Mouse (Mus musculus): ENCODE results near the gene Armc6. TPM values are rescaled to one million over a fixed set of nuclear protein-coding genes. Genes with fewer than 3 reads are reported as not detected.

Gene Armc6
- polyA plus RNA-seq, 1 experiment: 25.4 TPM

- no peak for DNase-seq
- H3K4me1 ChIP-seq (replicated peaks; ENCODE audit: control insufficient read depth, insufficient read depth, low read length): no peaks in the 10 kb centered on the region
- no peak overlapping the region for H3K4me3 ChIP-seq (ENCODE audit: control insufficient read depth, insufficient read depth, low read length)
- no peaks in the 10 kb centered on the region for H3K36me3 ChIP-seq (ENCODE audit: control insufficient read depth, insufficient read depth, low read length)
- 94% methylated on average over 5 of the region's 5 CpGs for WGBS
- no peak for TF ChIP-seq CTCF (IDR thresholded peaks at IDR 0.05; ENCODE audit: borderline replicate concordance, control insufficient read depth, extremely low read depth, insufficient read depth, low read length, poor library complexity)
- no peak for TF ChIP-seq POLR2A (IDR thresholded peaks at IDR 0.05; ENCODE audit: control insufficient read depth, extremely low read depth, insufficient read depth, low read length, poor library complexity)
- H3K27me3 ChIP-seq (ENCODE audit: control insufficient read depth, insufficient read depth, low read length): no peaks in the 10 kb centered on the region
- no peak overlapping the region for H3K27ac ChIP-seq (ENCODE audit: control insufficient read depth, insufficient read depth, low read length)
Measured at GRCm38 (mm10) chr8:70193238-70193637, 41.0 kb downstream of the Armc6 start.

DNA sequence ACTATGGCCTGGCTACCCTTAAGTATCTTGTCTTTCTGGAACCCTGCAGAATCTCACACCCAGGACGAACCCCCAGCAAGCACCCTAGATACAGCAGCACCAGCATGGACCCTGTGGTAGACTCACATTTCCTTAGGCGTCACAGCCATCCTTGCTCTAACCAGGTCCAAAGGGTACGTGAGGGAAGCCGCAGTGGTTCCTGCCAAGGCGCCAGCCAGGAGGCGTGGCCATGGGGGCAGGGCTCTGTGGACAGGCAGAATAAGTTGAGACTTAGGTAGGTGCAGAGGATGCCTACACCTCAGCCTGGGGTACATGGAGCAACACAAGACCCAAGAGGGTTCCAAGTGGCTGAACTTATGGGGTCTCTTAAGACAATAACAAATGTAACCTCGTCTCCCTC, 45.6 kb downstream of the Armc6 start:
- H3K27ac ChIP-seq (ENCODE audit: control insufficient read depth, insufficient read depth, low read length): no peak overlapping the region
- no peaks in the 10 kb centered on the region for H3K4me1 ChIP-seq (replicated peaks; ENCODE audit: control insufficient read depth, insufficient read depth, low read length)
- DNase-seq: no peak

DNA sequence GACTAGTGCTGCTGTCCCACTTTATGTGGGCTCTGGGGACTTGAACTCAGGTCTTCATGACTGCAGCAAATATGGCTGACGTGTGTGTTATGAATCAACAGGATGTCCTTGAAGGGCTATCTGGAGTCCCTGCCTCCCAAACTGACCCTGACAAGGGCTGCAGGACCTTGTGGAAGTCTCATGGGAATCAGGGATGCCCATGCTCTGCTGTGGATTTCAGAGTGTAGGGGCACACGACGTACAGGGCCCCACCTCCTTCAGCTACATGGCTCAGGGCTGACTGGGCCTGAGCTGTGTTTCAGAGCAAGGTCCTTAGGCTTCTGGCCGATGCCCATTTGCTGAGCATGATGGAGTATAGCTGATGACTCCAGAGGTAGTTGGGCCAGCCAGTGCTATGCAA, 51.1 kb downstream of the Armc6 start:
- TF ChIP-seq POLR2A (IDR thresholded peaks at IDR 0.05; ENCODE audit: control insufficient read depth, extremely low read depth, insufficient read depth, low read length, poor library complexity): no peak
- no peak for TF ChIP-seq CTCF (IDR thresholded peaks at IDR 0.05; ENCODE audit: borderline replicate concordance, control insufficient read depth, extremely low read depth, insufficient read depth, low read length, poor library complexity)
- H3K27ac ChIP-seq (ENCODE audit: control insufficient read depth, insufficient read depth, low read length): no peak overlapping the region
- no peak overlapping the region for H3K4me3 ChIP-seq (ENCODE audit: control insufficient read depth, insufficient read depth, low read length)
- H3K27me3 ChIP-seq (ENCODE audit: control insufficient read depth, insufficient read depth, low read length): no peaks in the 10 kb centered on the region
- DNase-seq: no peak
- 96% methylated on average over 4 of the region's 4 CpGs for WGBS
- H3K36me3 ChIP-seq (ENCODE audit: control insufficient read depth, insufficient read depth, low read length): no peaks in the 10 kb centered on the region; the same call in 1 of the 2 replicates
- no peaks in the 10 kb centered on the region for H3K4me1 ChIP-seq (replicated peaks; ENCODE audit: control insufficient read depth, insufficient read depth, low read length)

More for the DNA sequence above, 45.6 kb downstream of the Armc6 start:
- H3K36me3 ChIP-seq (ENCODE audit: control insufficient read depth, insufficient read depth, low read length): no peaks in the 10 kb centered on the region
- H3K4me3 ChIP-seq (ENCODE audit: control insufficient read depth, insufficient read depth, low read length): no peak overlapping the region
- H3K27me3 ChIP-seq (ENCODE audit: control insufficient read depth, insufficient read depth, low read length): no peaks in the 10 kb centered on the region
- TF ChIP-seq POLR2A (IDR thresholded peaks at IDR 0.05; ENCODE audit: control insufficient read depth, extremely low read depth, insufficient read depth, low read length, poor library complexity): no peak
- 90% methylated on average over 7 of the region's 7 CpGs for WGBS

DNA sequence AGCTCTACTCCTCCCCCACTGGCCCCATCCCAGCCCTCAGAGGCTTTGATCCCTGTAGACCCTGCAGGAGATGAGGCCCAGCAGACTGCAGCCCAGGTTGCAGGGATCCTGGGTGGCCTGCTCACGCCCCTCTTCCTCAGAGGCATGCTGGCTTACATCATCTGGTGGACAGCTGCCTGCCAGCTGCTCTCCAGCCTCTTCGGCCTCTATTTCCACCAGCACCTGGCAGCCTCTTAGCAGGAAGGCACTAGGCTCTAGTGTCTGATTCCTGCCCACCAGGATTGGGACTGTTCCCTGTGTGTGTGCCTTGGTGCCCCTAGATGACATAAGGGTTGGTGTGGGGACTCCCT, 52.4 kb downstream of the Armc6 start:
- Histone ChIP-seq H3K4me1 (replicated peaks; ENCODE audit: control insufficient read depth, insufficient read depth, low read length) (no peaks in the 10 kb centered on the region), H3K27me3 (ENCODE audit: control insufficient read depth, insufficient read depth, low read length) (no peaks in the 10 kb centered on the region), H3K36me3 (ENCODE audit: control insufficient read depth, insufficient read depth, low read length) (no peaks in the 10 kb centered on the region; the same call in 1 of the 2 replicates), H3K4me3 (ENCODE audit: control insufficient read depth, insufficient read depth, low read length) (no peak overlapping the region), H3K27ac (ENCODE audit: control insufficient read depth, insufficient read depth, low read length) (no peak overlapping the region)
- no peak for DNase-seq
- TF ChIP-seq CTCF (IDR thresholded peaks at IDR 0.05; ENCODE audit: borderline replicate concordance, control insufficient read depth, extremely low read depth, insufficient read depth, low read length, poor library complexity) (no peak), POLR2A (IDR thresholded peaks at IDR 0.05; ENCODE audit: control insufficient read depth, extremely low read depth, insufficient read depth, low read length, poor library complexity) (no peak)
- 100% methylated on average over 2 of the region's 2 CpGs for WGBS

GRCm38 (mm10) chr8:70181212-70181902, 52.9 kb downstream of the Armc6 start:
- WGBS: 94% methylated on average over 16 of the region's 16 CpGs
- TF ChIP-seq CTCF (IDR thresholded peaks at IDR 0.05; ENCODE audit: borderline replicate concordance, control insufficient read depth, extremely low read depth, insufficient read depth, low read length, poor library complexity) (no peak), POLR2A (IDR thresholded peaks at IDR 0.05; ENCODE audit: control insufficient read depth, extremely low read depth, insufficient read depth, low read length, poor library complexity) (no peak)
- H3K36me3 ChIP-seq (ENCODE audit: control insufficient read depth, insufficient read depth, low read length): no peaks in the 10 kb centered on the region; the same call in 1 of the 2 replicates

GRCm38 (mm10) chr8:70179082-70179481, 55.2 kb downstream of the Armc6 start:
- WGBS: 95% methylated on average over 4 of the region's 4 CpGs
- no peak for TF ChIP-seq CTCF (IDR thresholded peaks at IDR 0.05; ENCODE audit: borderline replicate concordance, control insufficient read depth, extremely low read depth, insufficient read depth, low read length, poor library complexity)
- no peak for TF ChIP-seq POLR2A (IDR thresholded peaks at IDR 0.05; ENCODE audit: control insufficient read depth, extremely low read depth, insufficient read depth, low read length, poor library complexity)
- Histone ChIP-seq H3K27ac (ENCODE audit: control insufficient read depth, insufficient read depth, low read length) (no peak overlapping the region), H3K36me3 (ENCODE audit: control insufficient read depth, insufficient read depth, low read length) (no peaks in the 10 kb centered on the region; the same call in 1 of the 2 replicates), H3K4me1 (replicated peaks; ENCODE audit: control insufficient read depth, insufficient read depth, low read length) (0 out of 2 replicates have a peak, but pooled peaks cover 4% of the 10 kb centered on the region), H3K4me3 (ENCODE audit: control insufficient read depth, insufficient read depth, low read length) (no peak overlapping the region), H3K27me3 (ENCODE audit: control insufficient read depth, insufficient read depth, low read length) (no peaks in the 10 kb centered on the region)
- no peak for DNase-seq

More at GRCm38 (mm10) chr8:70181212-70181902, 52.9 kb downstream of the Armc6 start:
- DNase-seq: no peak
- Histone ChIP-seq H3K27ac (ENCODE audit: control insufficient read depth, insufficient read depth, low read length) (no peak overlapping the region), H3K4me3 (ENCODE audit: control insufficient read depth, insufficient read depth, low read length) (no peak overlapping the region), H3K27me3 (ENCODE audit: control insufficient read depth, insufficient read depth, low read length) (no peaks in the 10 kb centered on the region), H3K4me1 (replicated peaks; ENCODE audit: control insufficient read depth, insufficient read depth, low read length) (no peaks in the 10 kb centered on the region)
